Mouse (Mus musculus): ENCODE measurements at regions not wholly inside any gene's neighbourhood (a gene's known extent, or its start where the extent isn't known, plus 50 kb on each side); places are given as distances from the start of the nearest gene placed in this dataset.
A peak's percentile ranks its signal among the peaks of the same experiment; 100 is the strongest.

DNA sequence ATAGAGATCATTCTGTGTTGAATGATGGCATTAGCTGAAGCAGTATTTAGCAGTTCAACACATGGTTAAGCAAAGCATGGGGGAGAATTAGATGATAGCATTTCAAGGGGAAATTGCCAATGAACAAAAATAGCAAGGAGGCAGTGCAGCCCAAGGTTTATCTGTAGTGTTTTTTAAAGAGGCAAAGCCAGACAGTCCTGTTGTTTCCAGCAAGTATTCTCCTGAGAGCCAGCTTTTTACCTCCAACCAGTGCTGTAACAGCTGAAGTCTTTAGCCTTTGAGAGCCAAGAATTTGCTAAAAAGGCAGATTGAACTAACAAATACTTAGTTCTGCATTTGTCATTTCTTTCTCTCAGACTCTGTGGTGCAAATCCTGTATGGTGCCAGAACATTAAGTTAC, 305.1 kb upstream of the Arx start:
- H3K36me3 ChIP-seq (replicated peaks; ENCODE audit: control insufficient read depth, insufficient read depth, low read depth, low read length), result no peaks in the 10 kb centered on the region
- no peaks in the 10 kb centered on the region for H3K9me3 ChIP-seq (replicated peaks; ENCODE audit: control insufficient read depth, low read length)
- no peak overlapping the region for H3K4me2 ChIP-seq (ENCODE audit: low read depth, low read length)
- ATAC-seq (replicated peaks; ENCODE audit: insufficient number of reproducible peaks, low FRiP score, low TSS enrichment, low read depth), result no peak
- no peak overlapping the region for H3K9ac ChIP-seq (replicated peaks; ENCODE audit: low read length)
- H3K27ac ChIP-seq (replicated peaks; ENCODE audit: low read depth, low read length), result no peak overlapping the region
- no peaks in the 10 kb centered on the region for H3K4me1 ChIP-seq (ENCODE audit: control insufficient read depth, insufficient read depth, low read length)
- no peak for DNase-seq (ENCODE audit: low spot score)
- H3K4me3 ChIP-seq (ENCODE audit: low read depth, low read length), result no peak overlapping the region
- no peaks in the 10 kb centered on the region for H3K27me3 ChIP-seq (ENCODE audit: control insufficient read depth, insufficient read depth, low read length)

DNA sequence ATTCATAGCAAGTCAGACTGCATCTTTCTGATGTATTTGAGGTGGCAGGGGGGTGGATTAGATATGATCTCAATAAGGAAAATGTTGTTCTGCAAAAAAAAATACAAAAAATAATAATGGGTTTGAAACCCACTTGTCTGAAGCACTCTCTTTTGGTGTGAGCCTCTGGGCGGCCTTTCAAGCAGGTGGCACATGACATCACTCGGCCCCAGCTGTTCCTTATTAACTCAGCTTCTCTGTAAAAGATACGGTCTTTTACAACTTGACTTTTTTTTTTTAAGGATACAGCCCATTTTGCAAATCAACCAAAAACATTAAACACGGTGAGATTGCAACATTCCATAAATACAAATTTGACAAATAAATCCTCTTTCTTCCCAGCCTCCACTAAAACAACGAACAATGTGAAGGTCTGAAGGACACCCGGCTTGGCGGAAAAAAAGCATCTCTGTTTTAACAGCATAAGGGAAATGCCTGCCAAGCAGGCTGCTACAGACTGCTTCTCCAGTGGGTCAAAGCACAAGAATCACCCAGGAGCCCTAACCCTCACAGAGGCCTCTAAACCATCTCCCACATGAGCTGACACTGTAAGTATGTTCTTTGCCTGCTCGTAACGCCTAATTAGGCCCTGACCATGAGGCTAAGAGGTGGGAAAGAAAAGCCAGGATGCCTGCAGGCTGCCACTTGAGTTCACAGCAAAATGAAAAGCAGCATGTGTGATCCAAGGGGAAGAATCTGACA, 283.8 kb upstream of the Arx start:
- WGBS, result 42% methylated on average over 9 of the region's 9 CpGs
- ATAC-seq (replicated peaks; ENCODE audit: insufficient number of reproducible peaks, low FRiP score, low TSS enrichment, low read depth), result no peak

DNA sequence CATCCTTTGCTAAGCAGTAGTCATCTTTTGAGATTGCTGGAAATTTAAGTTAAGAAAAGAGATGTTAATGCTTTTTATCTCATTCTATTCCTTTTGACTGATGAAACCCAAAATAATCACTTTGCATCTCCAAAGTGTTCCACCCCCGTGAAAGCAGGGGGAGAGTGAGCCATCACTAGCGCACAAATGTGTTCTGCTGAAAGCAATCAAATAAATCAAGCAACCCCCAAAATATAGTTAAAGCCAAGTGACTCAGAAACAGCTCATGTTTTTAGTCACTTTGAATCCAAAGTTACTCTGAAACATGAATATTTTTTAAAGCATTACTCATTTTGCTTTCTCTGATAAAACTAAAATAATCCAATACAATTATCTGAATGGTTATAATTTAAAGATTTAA, 279.6 kb upstream of the Arx start:
- WGBS, result 79% methylated on average over 2 of the region's 2 CpGs
- H3K4me2 ChIP-seq (ENCODE audit: low read depth, low read length), result no peak overlapping the region
- H3K9ac ChIP-seq (replicated peaks; ENCODE audit: low read length), result no peak overlapping the region
- H3K36me3 ChIP-seq (replicated peaks; ENCODE audit: control insufficient read depth, insufficient read depth, low read depth, low read length), result no peaks in the 10 kb centered on the region
- no peak overlapping the region for H3K27ac ChIP-seq (replicated peaks; ENCODE audit: low read depth, low read length)
- ATAC-seq (replicated peaks; ENCODE audit: insufficient number of reproducible peaks, low FRiP score, low TSS enrichment, low read depth) (no peak), DNase-seq (ENCODE audit: low spot score) (no peak)
- H3K4me3 ChIP-seq (ENCODE audit: low read depth, low read length), result no peak overlapping the region
- no peaks in the 10 kb centered on the region for H3K9me3 ChIP-seq (replicated peaks; ENCODE audit: control insufficient read depth, low read length)
- H3K27me3 ChIP-seq (ENCODE audit: control insufficient read depth, insufficient read depth, low read length), result no peaks in the 10 kb centered on the region
- no peaks in the 10 kb centered on the region for H3K4me1 ChIP-seq (ENCODE audit: control insufficient read depth, insufficient read depth, low read length)

More for the DNA sequence above, 283.8 kb upstream of the Arx start:
- Histone ChIP-seq H3K27ac (replicated peaks; ENCODE audit: low read depth, low read length) (no peak overlapping the region), H3K27me3 (ENCODE audit: control insufficient read depth, insufficient read depth, low read length) (no peaks in the 10 kb centered on the region), H3K9me3 (replicated peaks; ENCODE audit: control insufficient read depth, low read length) (no peaks in the 10 kb centered on the region), H3K4me2 (ENCODE audit: low read depth, low read length) (no peak overlapping the region), H3K4me3 (ENCODE audit: low read depth, low read length) (no peak overlapping the region), H3K9ac (replicated peaks; ENCODE audit: low read length) (no peak overlapping the region), H3K36me3 (replicated peaks; ENCODE audit: control insufficient read depth, insufficient read depth, low read depth, low read length) (no peaks in the 10 kb centered on the region), H3K4me1 (ENCODE audit: control insufficient read depth, insufficient read depth, low read length) (no peaks in the 10 kb centered on the region)
- DNase-seq (ENCODE audit: low spot score), result peak; percentile 63

DNA sequence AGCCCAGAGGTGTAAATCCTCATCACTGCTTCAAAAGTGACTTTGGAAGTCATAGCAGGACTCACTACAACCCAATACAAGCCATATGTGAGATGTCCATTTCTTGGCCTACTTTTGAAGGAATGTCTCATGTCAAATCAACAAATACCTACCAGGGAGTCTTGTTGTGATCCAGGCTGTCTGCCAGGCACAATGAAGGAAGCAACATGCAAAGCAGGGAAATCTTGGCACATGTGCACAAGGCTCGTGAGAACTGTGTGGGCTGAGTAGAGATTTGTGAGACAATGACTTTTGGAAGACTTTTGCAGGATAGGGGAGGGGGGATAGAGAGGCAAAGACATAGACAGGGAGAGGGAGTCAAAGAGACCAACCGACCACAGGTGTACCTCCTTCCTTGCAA, 274.7 kb upstream of the Arx start:
- Histone ChIP-seq H3K27me3 (ENCODE audit: control insufficient read depth, insufficient read depth, low read length) (no peaks in the 10 kb centered on the region), H3K4me2 (ENCODE audit: low read depth, low read length) (no peak overlapping the region), H3K9me3 (replicated peaks; ENCODE audit: control insufficient read depth, low read length) (no peaks in the 10 kb centered on the region), H3K4me1 (ENCODE audit: control insufficient read depth, insufficient read depth, low read length) (no peaks in the 10 kb centered on the region), H3K9ac (replicated peaks; ENCODE audit: low read length) (no peak overlapping the region), H3K27ac (replicated peaks; ENCODE audit: low read depth, low read length) (no peak overlapping the region), H3K4me3 (ENCODE audit: low read depth, low read length) (no peak overlapping the region), H3K36me3 (replicated peaks; ENCODE audit: control insufficient read depth, insufficient read depth, low read depth, low read length) (no peaks in the 10 kb centered on the region)
- no peak for DNase-seq (ENCODE audit: low spot score)
- ATAC-seq (replicated peaks; ENCODE audit: insufficient number of reproducible peaks, low FRiP score, low TSS enrichment, low read depth), result no peak
- 72% methylated on average over 2 of the region's 2 CpGs for WGBS

DNA sequence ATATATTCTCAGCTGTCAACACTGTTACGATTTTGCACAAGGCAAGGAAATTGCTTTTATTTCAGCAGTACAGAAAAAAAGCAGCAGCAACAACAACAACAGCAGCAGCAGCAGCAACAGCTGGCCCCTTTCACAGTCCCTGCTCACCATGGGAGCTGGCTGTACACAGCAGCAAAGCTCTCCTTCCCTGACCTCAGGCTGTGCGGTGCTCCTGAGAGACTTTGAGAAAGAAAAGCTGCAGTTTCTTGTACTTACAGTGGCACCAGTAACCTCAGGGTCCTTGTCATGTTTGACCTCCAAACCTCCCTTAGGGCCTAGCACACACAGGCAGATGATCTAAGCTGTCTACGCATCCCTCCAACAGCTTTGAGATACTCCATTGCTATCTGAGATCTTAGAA, 269.9 kb upstream of the Arx start:
- Histone ChIP-seq H3K9me3 (replicated peaks; ENCODE audit: control insufficient read depth, low read length) (no peaks in the 10 kb centered on the region), H3K36me3 (replicated peaks; ENCODE audit: control insufficient read depth, insufficient read depth, low read depth, low read length) (no peaks in the 10 kb centered on the region), H3K9ac (replicated peaks; ENCODE audit: low read length) (no peak overlapping the region), H3K27ac (replicated peaks; ENCODE audit: low read depth, low read length) (no peak overlapping the region), H3K4me2 (ENCODE audit: low read depth, low read length) (no peak overlapping the region), H3K27me3 (ENCODE audit: control insufficient read depth, insufficient read depth, low read length) (no peaks in the 10 kb centered on the region), H3K4me1 (ENCODE audit: control insufficient read depth, insufficient read depth, low read length) (no peaks in the 10 kb centered on the region), H3K4me3 (ENCODE audit: low read depth, low read length) (no peak overlapping the region)
- ATAC-seq (replicated peaks; ENCODE audit: insufficient number of reproducible peaks, low FRiP score, low TSS enrichment, low read depth), result no peak
- WGBS, result 59% methylated on average over 3 of the region's 3 CpGs
- DNase-seq (ENCODE audit: low spot score), result no peak

DNA sequence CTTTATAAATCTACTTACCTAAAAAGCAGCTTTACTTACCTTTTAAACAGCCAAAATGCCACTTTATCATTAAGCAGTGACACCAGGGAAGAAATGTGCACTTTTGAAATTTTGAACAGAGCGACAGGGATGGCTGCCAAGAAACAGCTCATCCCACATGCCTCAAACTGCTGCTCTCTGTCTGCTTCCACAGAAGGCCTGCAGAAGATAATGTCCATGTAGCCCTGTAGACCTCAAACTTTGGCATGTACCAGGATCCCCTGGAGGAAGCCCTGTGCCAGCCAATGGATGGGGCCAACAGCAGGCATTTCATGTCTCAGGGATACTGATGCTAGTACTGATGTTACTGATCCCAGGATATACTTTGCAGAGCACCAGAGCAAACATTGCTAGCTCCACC, 245.1 kb upstream of the Arx start:
- WGBS, result 80% methylated on average over 1 of the region's 1 CpGs

DNA sequence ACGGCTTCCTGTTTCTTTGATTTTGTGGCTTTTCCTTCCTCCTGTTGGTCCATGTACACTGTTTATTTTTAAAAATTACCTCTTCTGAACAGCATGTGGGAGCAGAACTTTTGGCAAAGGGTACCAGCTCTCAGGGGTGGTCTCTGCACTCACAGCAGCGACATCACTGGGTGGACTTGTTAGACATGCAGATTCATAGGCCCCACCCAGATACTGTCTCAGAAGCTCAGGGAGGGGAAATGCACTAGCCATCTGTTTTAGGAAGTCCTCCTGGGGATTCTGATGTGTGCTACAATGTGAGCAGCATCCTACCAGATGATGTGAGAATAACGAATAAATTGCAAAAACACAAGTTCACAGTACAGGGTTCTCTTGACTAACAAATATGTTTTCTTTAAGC, 243.5 kb upstream of the Arx start:
- Histone ChIP-seq H3K36me3 (replicated peaks; ENCODE audit: control insufficient read depth, insufficient read depth, low read depth, low read length) (no peaks in the 10 kb centered on the region), H3K4me3 (ENCODE audit: low read depth, low read length) (no peak overlapping the region), H3K4me2 (ENCODE audit: low read depth, low read length) (no peak overlapping the region), H3K9ac (replicated peaks; ENCODE audit: low read length) (no peak overlapping the region), H3K27me3 (ENCODE audit: control insufficient read depth, insufficient read depth, low read length) (no peaks in the 10 kb centered on the region), H3K9me3 (replicated peaks; ENCODE audit: control insufficient read depth, low read length) (no peaks in the 10 kb centered on the region), H3K27ac (replicated peaks; ENCODE audit: low read depth, low read length) (no peak overlapping the region), H3K4me1 (ENCODE audit: control insufficient read depth, insufficient read depth, low read length) (no peaks in the 10 kb centered on the region)
- no peak for ATAC-seq (replicated peaks; ENCODE audit: insufficient number of reproducible peaks, low FRiP score, low TSS enrichment, low read depth)
- WGBS, result 57% methylated on average over 3 of the region's 3 CpGs
- DNase-seq (ENCODE audit: low spot score), result no peak

More for the DNA sequence above, 245.1 kb upstream of the Arx start:
- Histone ChIP-seq H3K27ac (replicated peaks; ENCODE audit: low read depth, low read length) (no peak overlapping the region), H3K4me1 (ENCODE audit: control insufficient read depth, insufficient read depth, low read length) (no peaks in the 10 kb centered on the region), H3K4me2 (ENCODE audit: low read depth, low read length) (no peak overlapping the region), H3K4me3 (ENCODE audit: low read depth, low read length) (no peak overlapping the region), H3K36me3 (replicated peaks; ENCODE audit: control insufficient read depth, insufficient read depth, low read depth, low read length) (no peaks in the 10 kb centered on the region), H3K9ac (replicated peaks; ENCODE audit: low read length) (no peak overlapping the region), H3K27me3 (ENCODE audit: control insufficient read depth, insufficient read depth, low read length) (no peaks in the 10 kb centered on the region), H3K9me3 (replicated peaks; ENCODE audit: control insufficient read depth, low read length) (no peaks in the 10 kb centered on the region)
- DNase-seq (ENCODE audit: low spot score) (no peak), ATAC-seq (replicated peaks; ENCODE audit: insufficient number of reproducible peaks, low FRiP score, low TSS enrichment, low read depth) (no peak)

DNA sequence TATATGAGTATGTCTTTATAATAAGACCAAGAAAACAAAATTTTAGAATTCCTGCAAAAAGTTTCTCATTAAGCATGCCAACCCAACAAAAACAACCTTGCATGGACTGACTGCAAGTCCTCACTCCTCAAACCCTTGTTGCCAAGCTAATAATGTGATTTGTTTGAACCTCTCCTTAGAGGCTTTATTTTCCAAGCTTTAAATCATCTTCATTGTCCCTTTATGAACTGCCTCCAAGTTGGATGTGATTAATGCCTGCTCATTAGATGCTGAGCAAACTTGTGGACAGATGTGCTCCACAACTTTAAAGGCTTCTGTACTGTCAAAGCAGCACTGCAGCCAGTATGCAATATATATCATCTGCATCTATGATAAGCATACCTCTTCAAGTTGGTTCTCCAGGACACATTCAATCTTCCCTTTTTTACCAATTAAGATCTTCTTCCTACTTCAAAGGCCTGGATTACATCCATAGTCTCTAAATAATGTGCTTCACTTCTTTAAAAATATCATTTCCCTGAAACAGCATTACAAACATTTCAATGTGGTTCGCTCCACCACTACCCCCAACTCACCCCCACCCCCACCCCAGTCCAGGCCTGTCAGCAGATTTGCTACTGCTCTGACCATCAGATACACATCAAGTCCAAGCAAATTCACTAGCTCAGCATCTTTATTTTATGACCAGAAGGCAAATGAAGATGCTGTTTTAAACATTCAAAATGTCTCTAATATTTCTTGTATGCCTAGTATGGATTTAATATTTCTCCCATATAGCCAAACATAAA, 237.1 kb upstream of the Arx start:
- Histone ChIP-seq H3K4me2 (ENCODE audit: low read depth, low read length) (no peak overlapping the region), H3K9ac (replicated peaks; ENCODE audit: low read length) (no peak overlapping the region), H3K27me3 (ENCODE audit: control insufficient read depth, insufficient read depth, low read length) (no peaks in the 10 kb centered on the region), H3K4me3 (ENCODE audit: low read depth, low read length) (no peak overlapping the region), H3K27ac (replicated peaks; ENCODE audit: low read depth, low read length) (no peak overlapping the region), H3K9me3 (replicated peaks; ENCODE audit: control insufficient read depth, low read length) (no peaks in the 10 kb centered on the region), H3K36me3 (replicated peaks; ENCODE audit: control insufficient read depth, insufficient read depth, low read depth, low read length) (no peaks in the 10 kb centered on the region), H3K4me1 (ENCODE audit: control insufficient read depth, insufficient read depth, low read length) (no peaks in the 10 kb centered on the region)
- no peak for DNase-seq (ENCODE audit: low spot score)
- no peak for ATAC-seq (replicated peaks; ENCODE audit: insufficient number of reproducible peaks, low FRiP score, low TSS enrichment, low read depth)
- WGBS, result 83% methylated on average over 1 of the region's 1 CpGs
